Mouse (Mus musculus) fat pad, adult 2 months (tissue): ENCODE data around the gene Fam19a5.

Experiments used
- DNase-seq: peaks from one replicate; pipeline ENCODE4 v3.0.0-alpha.2; 2011; ENCODE audit warnings: low read depth, low spot score; ENCODE audit errors: extremely low read depth

Gene Fam19a5

DNA sequence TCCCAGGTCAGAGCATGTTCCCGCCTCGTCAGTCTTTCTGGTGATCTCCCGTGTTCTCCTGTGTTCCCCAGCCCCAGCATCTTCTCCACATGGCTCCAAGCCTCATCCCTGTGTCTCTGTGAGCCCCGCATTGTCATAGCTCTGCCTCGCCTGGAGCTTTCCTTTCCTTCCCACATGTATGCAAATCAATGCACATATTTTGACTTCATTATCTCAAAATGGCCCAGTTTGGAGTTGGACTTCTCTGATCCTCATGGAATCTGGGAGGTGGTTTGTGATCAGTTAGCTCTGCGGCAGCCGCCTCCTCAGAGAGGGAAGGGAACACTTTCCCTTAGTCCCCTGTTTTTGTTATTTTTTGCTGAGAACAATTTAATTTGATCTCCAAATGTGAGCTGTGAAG lies 117.9 kb downstream of the Fam19a5 start:
- no peak for DNase-seq

DNA sequence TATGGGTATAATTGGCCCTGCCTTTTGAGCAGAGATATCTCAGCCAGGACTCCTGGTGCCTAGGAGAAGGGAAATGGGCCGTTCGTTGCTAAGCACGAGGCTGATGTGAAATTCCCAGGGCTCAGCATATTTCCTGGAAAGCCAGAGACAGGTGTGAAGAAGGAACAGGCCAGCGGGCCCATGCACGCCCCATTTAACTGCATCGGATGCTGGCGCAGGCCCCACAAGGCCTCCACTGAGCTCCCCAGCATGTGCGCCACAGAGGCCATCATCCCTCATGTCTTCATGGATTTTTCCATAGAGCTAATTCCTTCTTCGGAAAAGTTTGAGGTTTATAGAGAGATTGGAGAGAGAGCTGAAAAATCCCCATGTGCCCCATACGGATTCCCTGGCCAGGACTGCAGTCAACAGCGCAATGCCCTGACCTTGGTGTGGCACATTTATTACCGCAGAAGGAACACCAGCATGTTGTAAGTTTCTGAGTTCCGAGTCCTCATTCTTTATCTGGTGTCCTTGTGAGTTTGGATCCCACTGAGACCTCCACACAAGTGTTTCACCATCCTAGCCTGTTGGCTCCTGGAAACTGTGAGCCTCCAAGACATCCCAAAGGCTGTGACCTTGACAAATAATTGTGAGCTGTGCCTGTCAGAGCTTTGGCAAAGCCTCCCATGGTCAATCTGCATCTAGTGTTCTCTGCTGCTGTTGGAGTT lies 122.1 kb downstream of the Fam19a5 start:
- DNase-seq = no peak

DNA sequence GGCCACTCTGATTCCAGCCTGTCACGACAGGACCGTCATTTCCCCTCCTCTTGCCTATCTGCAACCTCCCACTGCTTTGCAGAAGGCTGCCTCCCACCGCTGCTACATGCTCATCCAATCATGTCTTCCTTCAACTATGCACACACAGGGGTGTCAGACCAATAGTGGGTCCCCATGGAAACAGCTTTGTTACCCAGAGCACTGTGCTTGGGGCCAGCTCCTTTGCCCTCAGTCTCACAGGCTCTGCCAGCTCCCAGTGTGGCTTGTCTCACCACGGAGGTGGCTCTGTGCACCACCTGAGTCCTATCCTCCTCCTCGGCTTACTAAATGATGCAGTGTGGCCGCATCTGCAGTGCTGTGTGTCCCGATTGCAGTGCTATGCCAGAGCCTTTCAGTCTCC lies 123.3 kb downstream of the Fam19a5 start:
- DNase-seq = no peak

DNA sequence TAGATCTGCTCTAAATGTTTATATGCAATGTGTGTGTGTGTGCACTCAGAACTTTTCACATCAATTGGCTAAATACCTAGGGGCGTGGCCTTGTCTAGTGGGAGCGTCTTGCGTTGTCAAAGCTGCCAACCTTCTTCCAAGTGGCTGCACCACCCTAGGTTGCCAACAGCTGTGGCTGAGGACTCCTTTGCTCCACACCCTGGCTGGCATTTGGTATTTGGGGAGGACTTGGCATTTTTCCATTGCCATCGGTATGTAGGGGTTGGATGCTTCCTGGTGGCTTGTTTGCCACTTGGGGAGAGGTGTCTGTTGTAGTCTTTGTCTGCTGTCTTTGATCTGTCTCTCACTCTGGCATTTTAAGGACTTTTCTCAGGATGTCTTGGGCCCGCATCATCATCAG lies 124.0 kb downstream of the Fam19a5 start:
- DNase-seq = no peak

DNA sequence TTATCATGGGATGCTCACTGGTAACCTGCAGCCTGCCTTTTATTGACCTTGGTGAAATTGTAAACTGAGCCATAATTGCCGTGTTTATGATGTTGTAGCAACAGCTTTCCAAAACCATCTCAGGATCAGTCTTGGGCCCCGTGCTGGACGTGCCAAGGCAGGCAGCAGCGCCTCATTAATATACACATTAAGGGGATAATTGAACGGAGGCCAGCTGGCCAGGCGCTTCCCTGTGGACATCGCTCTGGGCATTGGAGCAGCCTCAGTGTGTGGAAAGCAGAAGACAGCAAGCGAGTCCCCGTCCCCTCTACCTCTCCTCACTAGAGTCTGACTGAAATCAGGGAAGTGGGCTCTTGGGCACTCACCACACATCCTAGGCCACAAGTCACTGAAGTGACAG lies 127.8 kb downstream of the Fam19a5 start:
- no peak for DNase-seq

DNA sequence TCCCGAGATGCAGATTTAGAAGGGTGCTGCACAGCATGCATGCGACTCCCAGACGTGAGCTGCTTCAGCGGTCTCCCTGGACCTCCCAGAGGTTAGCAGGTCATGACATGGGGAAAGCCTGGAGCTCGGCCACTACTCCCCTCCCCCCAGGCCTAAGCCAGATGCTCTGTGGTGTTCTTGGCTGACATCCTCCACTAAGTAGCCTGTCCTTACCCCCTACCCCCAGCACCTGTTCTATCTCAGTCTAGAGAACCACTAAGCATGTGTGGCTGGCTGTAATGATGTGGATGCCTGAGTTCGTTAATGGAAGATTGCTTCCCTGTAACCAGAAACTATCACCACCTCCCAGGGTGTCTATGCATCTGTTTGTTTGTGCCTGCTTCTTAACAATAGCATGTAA lies 134.6 kb downstream of the Fam19a5 start:
- DNase-seq = no peak

DNA sequence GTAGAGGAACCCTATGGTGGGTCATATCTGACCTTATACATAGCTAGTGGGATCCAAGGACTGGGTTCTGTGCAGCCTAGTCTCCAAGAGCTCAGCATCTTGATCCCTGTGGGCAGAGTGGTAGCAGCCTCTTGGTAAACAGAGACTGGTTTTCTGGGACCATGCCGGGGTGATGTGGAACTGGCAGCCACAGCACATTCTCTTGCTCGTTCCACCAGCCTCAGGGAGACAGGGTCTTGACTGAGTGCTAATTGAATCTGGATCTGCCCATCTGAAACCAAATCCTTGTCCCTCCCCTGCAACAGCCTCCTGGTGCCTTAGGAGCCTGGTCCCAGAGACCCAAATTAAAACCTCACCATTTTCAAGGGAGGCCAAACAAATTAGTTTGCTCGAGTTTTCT lies 138.3 kb downstream of the Fam19a5 start:
- DNase-seq = no peak

DNA sequence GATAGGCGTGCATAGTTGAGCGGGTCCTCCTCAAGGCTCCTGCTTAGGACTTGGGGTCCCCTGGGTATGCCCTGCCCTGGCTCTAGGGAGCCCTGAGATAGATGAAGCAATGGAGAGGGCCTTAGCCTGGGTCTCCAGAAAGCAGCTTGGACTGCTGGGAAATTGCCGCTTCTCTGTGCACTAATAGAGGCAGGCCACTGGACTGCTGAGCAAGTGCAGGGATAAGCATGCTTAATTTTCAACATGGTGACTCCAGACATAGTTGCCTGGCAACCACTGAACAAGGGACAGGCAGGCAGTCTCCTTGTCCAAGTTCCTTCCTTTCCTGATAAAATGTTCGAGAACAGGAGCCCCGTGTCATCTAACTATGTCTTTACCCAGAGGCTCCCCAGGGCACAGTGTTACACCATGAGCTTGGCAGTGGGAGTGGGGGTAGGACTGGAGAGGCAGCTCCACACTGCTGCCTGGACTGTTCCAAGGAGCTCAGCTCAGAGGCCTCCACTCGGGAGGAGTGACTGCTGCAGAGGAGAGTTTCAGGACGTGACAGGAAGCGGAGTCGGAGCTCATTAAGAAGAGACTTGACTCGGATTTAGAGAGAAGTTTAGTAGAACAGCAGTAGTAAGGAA lies 142.4 kb downstream of the Fam19a5 start:
- DNase-seq = no peak

DNA sequence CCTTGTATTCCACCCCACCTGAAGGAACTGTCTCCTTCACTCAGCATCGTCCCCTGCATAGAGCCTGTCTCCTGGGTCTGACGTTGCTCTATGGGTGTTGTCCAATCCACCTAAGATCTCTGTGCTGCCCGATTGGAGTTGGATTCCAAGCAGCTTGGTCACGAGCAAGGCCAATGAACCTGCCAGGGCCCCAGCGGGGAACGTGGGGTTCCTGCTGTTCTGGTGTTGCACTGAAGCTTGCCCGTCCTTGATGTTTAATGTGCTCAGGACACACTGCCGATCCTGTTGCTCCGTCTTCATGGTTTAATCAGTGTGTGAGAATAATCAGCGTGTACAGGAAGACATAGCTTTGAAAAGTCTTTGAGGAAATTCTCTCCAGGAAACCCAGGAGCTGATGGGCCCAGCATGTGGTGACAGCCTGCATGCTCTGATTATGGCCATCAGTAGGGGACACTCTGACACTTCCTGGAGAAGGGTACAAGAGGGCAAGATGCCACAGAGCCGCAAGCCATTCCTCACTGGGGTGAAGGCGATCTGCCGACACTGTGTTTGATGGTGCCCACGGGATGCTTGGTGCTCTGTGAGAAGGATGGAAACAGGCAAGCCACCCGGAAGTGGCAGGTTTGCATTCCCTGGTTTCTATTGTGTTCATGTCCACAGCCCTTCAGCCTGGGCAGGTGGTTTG lies 147.3 kb downstream of the Fam19a5 start:
- no peak for DNase-seq

DNA sequence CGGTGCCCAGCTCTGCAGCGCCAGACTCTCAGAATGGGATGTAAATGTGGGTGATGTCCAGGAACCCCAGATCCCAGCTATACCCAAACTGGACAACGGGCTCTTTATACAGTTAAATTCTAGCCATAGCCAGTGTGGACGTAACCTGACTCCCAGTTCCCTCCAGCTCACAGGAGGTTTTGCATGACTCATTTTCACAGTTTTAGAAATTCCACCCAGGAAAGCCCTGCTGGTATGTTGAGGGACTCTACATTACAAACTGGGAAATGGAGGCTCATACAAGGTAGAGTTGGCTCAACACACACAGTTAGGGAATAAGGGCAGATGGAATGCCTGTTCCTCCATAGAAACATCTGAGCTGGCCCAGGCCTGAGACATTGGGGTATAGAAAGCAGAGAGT lies 147.9 kb downstream of the Fam19a5 start:
- DNase-seq = no peak

DNA sequence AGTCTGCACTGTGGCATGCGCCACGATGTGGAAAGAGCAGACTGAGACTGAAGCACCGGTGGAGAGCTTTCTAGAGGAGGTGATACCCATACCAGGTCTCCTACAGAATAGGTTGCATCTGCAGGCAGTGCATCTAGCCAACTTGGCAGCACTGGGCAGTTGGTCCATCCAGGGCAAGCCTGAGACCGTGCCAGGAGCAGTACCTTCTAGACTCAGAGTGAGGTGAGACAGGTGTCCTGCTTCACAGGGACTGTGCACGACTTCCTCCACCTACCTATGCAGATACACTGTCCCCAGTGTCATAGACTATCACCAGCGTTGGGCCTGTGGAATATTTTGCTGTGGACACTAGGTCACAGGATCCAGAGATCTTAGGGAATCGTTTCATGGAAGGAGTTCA lies 148.3 kb downstream of the Fam19a5 start:
- no peak for DNase-seq

DNA sequence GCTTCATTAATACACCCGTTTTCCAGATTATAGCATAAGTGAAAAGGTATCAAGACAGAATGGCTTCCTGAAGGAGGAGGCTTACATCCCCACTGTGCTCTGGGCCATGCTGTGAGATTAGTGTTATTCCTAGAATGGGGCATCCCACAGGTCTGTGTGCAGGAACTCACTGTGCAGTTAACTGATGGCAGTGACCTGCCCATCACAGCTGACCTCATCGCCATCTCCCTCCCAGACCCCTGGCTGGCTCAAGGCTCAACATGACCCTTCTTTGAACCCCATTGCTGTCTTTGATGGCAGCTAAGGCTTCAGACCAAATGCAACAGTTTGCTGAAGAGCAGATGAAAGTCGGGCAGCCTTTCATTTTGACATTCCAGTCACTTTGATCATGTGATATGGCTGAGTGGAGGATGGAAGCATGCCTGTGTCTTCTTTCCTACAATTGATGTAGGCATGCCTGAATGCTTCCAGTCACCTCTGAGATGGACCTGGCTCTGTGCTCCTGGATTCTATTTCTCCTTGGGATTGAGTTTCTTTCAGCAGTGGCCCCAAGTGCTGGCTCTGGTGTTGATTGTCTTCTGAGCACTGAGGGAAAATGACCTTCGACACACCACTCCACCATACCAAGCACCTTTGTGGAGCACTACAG lies 148.9 kb downstream of the Fam19a5 start:
- no peak for DNase-seq

DNA sequence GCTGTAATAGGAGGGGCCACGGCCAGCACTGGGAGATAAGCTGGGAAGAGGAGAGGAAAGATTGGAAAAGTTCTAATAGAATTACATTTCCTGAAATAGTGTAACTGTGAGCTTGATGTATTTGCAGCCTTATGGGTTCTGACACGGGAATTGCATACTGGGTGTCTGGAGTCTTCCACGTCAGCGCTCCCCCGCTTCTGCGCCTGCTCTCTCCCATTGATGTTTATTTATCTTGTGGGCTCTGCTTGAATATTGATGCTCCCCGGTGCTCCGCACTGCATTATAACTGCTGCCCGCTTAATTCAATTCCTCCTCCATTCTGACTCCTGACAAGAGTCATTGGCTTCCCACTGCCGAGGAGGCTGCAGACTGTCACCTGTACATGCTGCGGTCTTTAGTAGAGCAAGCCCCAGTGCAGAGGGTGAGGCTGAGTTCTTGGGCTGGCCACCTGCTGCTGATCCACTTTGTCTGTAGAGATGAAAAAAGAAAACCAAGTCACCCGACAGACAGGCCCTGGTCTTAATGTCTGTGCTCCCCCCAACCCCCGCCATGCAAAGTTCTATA lies 153.4 kb downstream of the Fam19a5 start:
- DNase-seq = no peak

DNA sequence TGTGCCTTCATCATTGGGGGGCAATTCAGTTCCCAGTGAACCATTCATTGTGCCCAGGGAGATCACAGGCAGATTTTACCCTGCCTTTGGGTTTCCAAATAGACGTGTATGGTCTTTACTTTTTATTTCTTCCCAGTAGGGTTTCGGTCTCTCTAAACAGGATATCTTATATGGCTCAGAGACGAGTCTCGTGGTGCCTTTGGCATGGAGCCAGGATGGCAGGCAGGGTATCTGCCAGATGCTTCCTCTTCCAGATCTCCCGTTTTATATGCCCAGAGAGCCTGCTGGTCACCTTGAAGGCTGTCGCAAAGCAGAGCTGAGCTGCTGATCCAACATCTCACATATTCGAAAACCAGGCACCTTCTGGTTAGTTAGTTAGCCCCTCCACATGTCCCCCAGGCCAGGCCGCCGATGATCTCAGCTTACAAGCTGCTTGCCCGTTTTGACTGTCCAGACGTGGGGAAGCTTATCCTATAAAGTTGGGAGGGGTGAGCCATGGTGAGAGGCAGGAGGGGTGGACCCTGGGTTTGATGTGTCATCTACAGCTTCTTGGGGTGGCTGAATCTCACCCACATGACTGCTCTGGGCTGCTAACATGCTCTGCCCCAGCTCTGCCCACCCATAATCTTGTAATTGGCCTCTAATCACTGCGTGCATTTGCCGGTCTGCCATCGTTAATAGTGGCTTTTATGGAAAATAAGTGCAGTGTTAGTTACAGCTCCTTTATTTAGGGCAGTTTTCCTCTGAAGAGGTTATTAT lies 154.6 kb downstream of the Fam19a5 start:
- no peak for DNase-seq

DNA sequence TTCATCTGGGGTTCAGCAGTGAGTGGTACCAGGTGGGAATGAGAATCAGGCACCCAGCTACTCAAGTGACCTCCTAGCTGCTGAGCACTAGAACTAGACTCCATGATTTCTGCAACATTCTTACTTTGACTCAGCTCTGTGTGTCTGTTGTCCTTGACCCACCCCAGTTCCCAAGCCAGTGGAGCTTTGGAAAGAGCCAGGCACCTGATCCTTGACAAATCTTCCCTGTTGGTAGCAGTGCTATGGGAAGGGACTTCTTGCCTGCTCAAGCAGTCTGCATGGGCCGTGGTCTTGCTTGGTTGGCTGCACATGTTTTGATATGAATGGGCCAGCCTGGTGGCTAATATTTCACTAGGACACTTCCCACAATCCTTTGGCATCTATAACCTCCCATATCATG lies 158.7 kb downstream of the Fam19a5 start:
- DNase-seq = no peak

DNA sequence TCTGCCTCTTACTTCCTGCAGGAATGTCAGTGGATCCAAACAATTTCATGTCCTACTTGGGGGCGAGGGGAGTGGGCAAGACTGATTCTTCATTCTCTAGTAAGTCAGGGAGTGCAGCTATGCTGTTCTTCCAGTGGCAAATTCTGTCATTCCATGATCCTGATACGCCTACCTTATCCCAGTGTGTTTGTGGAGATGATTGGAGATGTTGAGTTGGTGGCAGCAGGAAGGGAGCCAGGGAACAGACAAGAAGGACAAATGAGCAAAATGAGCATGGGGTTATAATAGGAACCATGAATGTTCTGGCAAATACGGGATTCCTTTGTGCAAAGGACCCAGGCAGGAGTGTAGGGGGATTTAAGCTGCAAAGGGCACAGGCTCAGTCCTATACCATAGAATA lies 159.2 kb downstream of the Fam19a5 start:
- no peak for DNase-seq

DNA sequence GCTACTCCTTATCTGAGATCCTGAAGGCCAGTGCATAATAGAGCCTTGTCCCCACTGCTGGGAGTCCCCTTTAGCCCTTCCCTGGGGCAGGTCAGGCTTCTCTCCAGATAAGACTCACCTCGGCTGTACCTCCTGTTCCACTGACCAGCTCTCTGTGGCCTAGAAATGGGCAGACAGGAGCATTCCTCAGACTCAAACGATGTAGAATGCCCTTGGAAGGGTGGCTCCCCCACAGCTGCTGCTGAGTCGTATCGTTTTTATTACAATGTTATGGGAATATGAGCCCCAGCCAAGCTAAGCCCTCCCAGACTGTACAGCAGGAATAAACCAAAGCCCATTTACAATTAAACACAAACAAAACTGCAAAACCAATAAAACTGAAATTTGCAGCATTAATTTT lies 167.7 kb downstream of the Fam19a5 start:
- DNase-seq = no peak

DNA sequence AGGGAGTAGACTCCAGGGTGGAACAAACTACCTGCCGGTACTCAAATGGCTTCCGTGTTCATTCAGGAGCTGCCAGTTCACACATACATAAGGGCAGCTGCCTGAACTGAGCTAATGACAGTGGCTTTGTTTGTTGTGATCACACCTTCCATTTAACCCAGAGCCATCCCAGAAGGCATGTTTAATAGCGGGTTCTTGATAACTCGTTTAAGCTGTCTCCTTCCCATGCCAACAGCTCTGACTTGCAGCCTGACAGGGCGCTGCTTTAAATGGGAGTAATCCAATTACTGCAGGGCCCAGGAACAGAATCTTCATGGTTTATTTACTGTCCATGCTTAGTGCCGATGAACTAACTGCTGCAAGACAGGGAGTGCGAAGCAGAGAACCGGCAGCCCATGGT lies 168.1 kb downstream of the Fam19a5 start:
- DNase-seq = no peak

DNA sequence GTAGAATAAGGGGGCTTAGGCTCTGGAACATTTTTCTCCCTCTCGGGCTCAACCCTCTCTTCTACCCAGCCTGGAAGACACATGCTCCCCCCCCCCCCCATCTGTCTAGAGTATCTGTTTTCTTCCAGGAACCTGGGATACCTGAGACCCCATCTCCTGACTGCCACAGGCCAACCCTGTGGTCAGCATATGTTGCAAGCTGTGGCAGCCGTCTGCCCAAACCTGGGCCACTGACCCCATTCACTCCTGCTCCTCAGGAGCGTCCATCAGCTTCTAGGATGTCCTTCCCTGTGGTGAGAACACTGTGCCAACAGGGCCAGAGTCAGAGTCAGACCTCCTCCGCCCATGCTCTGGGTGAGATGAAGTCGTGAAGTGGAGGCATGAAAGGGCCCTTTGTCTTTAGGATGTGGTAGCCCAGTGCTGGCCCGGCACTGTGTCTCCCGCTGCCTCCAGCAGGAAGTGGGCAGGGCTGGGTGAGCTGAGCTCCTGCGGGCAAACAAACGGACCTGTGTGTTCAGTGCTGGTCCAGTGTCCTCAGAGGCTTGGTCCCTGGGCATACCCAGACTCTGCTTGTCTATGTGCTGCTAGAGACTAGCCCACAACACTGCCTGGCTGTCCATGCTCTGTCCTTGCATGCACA lies 171.1 kb downstream of the Fam19a5 start:
- no peak for DNase-seq

DNA sequence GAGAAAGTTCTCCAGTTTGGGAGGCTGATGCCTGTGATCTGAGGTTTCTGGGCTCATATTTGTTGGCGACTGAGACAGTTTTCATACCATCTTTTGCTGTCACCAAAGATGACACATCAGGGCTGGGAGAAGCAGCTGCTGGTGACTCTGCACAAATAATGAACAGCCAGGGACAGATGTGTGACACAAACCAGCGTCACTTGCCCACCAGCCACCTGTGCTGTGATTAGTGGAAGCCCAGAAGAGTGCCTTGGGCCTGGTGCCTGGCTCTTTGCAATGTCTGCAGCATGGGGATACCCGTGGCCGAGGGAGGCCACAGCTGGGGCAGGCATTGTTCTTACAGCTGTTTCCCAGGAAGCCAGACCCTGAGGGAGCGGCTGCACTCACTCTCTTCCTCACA lies 173.0 kb downstream of the Fam19a5 start:
- DNase-seq = no peak
